ENCODE assay signal across 8 mouse cellular contexts in the genomic region with DNA sequence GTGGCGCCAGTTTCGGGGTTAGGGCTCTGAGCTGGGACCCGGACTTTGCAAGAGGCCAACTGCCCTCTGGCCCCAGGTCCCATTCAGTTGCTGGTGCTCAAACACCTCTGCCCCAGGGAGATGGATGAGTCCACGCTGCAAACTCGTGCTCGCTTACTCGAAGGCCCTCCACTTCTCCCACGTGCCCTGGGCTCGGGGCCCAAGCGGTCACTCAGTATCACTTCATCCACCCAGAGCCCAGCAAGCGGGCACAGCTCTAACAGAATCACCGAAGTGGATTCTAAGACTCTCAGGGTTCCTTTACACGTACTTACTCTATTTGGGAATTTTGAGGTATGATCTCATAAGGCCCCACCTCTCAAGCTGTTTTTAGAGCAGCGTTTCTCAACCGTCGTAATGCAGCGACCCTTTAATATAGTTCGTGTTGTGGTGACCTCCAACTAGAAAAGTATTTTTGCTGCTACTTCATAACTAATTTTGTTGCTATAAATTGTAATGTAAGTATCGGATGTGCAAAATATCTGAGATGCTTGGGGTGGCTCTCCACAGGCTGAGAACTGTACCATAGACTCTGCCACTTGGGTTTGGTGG. TPM values are rescaled to one million over a fixed set of nuclear protein-coding genes. Genes with fewer than 3 reads are reported as not detected.
A peak's percentile ranks its signal among the peaks of the same experiment; 100 is the strongest.
DNase-seq lines count a peak whose midpoint lies in the region; ATAC-seq and TF ChIP-seq lines count a peak whose summit lies in the region.

No protein-coding gene starts in this region.

- H3K36me3 ChIP-seq in spleen, adult 2 months (ENCODE audit: control insufficient read depth, insufficient read depth, low read length) = no peaks in the 10 kb centered on the region
- no peaks in the 10 kb centered on the region for H3K36me3 ChIP-seq in intestine, embryonic 15.5 days
- no peaks in the 10 kb centered on the region for H3K36me3 ChIP-seq in lung, embryonic 16.5 days (ENCODE audit: control insufficient read depth, insufficient read depth, low read length)
- peaks cover 7% of the 10 kb centered on the region; the same call in 1 of the 2 replicates for H3K36me3 ChIP-seq in small intestine, adult 2 months (ENCODE audit: control insufficient read depth, insufficient read depth, low read length)

- TF ChIP-seq CTCF in spleen, adult 2 months (IDR thresholded peaks at IDR 0.05; ENCODE audit: extremely low read depth, insufficient read depth, insufficient read length, insufficient replicate concordance) = no peak
- no peak; the same call in 1 of the 2 replicates for TF ChIP-seq CTCF in small intestine, adult 2 months (IDR thresholded peaks at IDR 0.05; ENCODE audit: extremely low read depth, insufficient read length, insufficient replicate concordance, low read depth, low read length)

- DNase-seq in adrenal gland, postnatal 10 days = peak; percentile 72
- DNase-seq in adrenal gland, postnatal 4 days (ENCODE audit: low spot score in 2 of 2) = no peak
- no peak for DNase-seq in spleen, adult 2 months (ENCODE audit: low read depth in 1 of 2, low spot score in 2 of 2)
- no peak for DNase-seq in spleen, adult 18-20 months
- no peak for DNase-seq in thymus, postnatal 4 days

- peak overlapping the region; percentile 99 for H3K4me3 ChIP-seq in spleen, adult 2 months (ENCODE audit: extremely low read depth, insufficient read depth, insufficient read length)
- H3K4me3 ChIP-seq in intestine, embryonic 15.5 days (replicated peaks) = peak overlapping the region; percentile 89
- H3K4me3 ChIP-seq in lung, embryonic 16.5 days (ENCODE audit: low read length) = peak overlapping the region; percentile 99
- peak overlapping the region; percentile 87 for H3K4me3 ChIP-seq in small intestine, adult 2 months (ENCODE audit: low read depth, low read length)

- peak overlapping the region; percentile 86 for H3K4me2 ChIP-seq in intestine, embryonic 15.5 days (replicated peaks)
- H3K4me2 ChIP-seq in lung, embryonic 16.5 days (ENCODE audit: low read depth, low read length) = peak overlapping the region; percentile 91

- peak overlapping the region; percentile 95 for H3K9ac ChIP-seq in intestine, embryonic 15.5 days
- H3K9ac ChIP-seq in lung, embryonic 16.5 days (ENCODE audit: low read length) = peak overlapping the region; percentile 97

- no peak for TF ChIP-seq POLR2A in spleen, adult 2 months (IDR thresholded peaks at IDR 0.05; ENCODE audit: low read depth, low read length)
- TF ChIP-seq POLR2A in small intestine, adult 2 months (IDR thresholded peaks at IDR 0.05; ENCODE audit: low read depth, low read length) = peak; percentile 55; the same call in 1 of the 2 replicates

- no peaks in the 10 kb centered on the region for H3K27me3 ChIP-seq in spleen, adult 2 months (ENCODE audit: control insufficient read depth, insufficient read depth, low read length)
- no peaks in the 10 kb centered on the region for H3K27me3 ChIP-seq in intestine, embryonic 15.5 days (replicated peaks)
- H3K27me3 ChIP-seq in lung, embryonic 16.5 days (ENCODE audit: control insufficient read depth, insufficient read depth, low read depth, low read length) = no peaks in the 10 kb centered on the region
- no peaks in the 10 kb centered on the region for H3K27me3 ChIP-seq in small intestine, adult 2 months (ENCODE audit: control insufficient read depth, insufficient read depth, low read length)

- H3K4me1 ChIP-seq in spleen, adult 2 months (ENCODE audit: control insufficient read depth, insufficient read depth, insufficient read length) = peaks cover 5% of the 10 kb centered on the region
- H3K4me1 ChIP-seq in intestine, embryonic 15.5 days (replicated peaks) = peaks cover 8% of the 10 kb centered on the region; the same call in 1 of the 2 replicates
- peaks cover 36% of the 10 kb centered on the region for H3K4me1 ChIP-seq in lung, embryonic 16.5 days (replicated peaks; ENCODE audit: control insufficient read depth, insufficient read depth, low read length)
- peaks cover 22% of the 10 kb centered on the region for H3K4me1 ChIP-seq in small intestine, adult 2 months (ENCODE audit: control insufficient read depth, insufficient read depth, insufficient read length, low read length)

- no peak for ATAC-seq in intestine, embryonic 15.5 days
- peak; percentile 2; the same call in 1 of the 2 replicates for ATAC-seq in lung, embryonic 16.5 days (ENCODE audit: low read depth)

- WGBS in spleen, adult 2 months = 11% methylated on average over 19 of the region's 19 CpGs
- WGBS in intestine, embryonic 15.5 days = 10% methylated on average over 19 of the region's 19 CpGs
- 7% methylated on average over 19 of the region's 19 CpGs for WGBS in lung, embryonic 16.5 days
- 7% methylated on average over 19 of the region's 19 CpGs for whole genome bisulfite sequencing in small intestine, adult 2 months

- H3K27ac ChIP-seq in spleen, adult 2 months (ENCODE audit: insufficient read depth, low read length) = peak overlapping the region; percentile 94
- H3K27ac ChIP-seq in intestine, embryonic 15.5 days = peak overlapping the region; percentile 98
- H3K27ac ChIP-seq in lung, embryonic 16.5 days (ENCODE audit: low read length) = peak overlapping the region; percentile 99
- peak overlapping the region; percentile 99 for H3K27ac ChIP-seq in small intestine, adult 2 months (ENCODE audit: insufficient read depth, low read depth, low read length)

- no peaks in the 10 kb centered on the region for H3K9me3 ChIP-seq in intestine, embryonic 15.5 days
- 0 out of 2 replicates have a peak, but pooled peaks cover 5% of the 10 kb centered on the region for H3K9me3 ChIP-seq in lung, embryonic 16.5 days (ENCODE audit: control insufficient read depth, low read length)

RNA-seq across cellular contexts. Expression of gene Nfe2l2, which starts 0.8 kb away (rescaled TPM):
- total RNA-seq in adrenal gland, postnatal 10 days (2021) = 10 to 100 TPM; 79.2 to 94.0 TPM
- total RNA-seq in adrenal gland, postnatal 4 days (2021) = 10 to 100 TPM; 71.3 to 80.4 TPM
- 20.0 and 23.9 TPM in 2 replicates for polyA plus RNA-seq in spleen, adult 2 months (2012; rRNA removed)
- polyA plus RNA-seq in intestine, embryonic 15.5 days (2015; fragmentation: Nextera tagmentation; extraction: Ambion mirVana) = 89.3 and 93.6 TPM in 2 replicates
- 134 and 137 TPM in 2 replicates for polyA plus RNA-seq in lung, embryonic 16.5 days (2015; fragmentation: Nextera tagmentation; extraction: Ambion mirVana)
- 42.5 and 62.5 TPM in 2 replicates for polyA plus RNA-seq in small intestine, adult 2 months (2012; rRNA removed)

RNA-seq across cellular contexts. Expression of gene Hnrnpa3, which starts 46.2 kb away (rescaled TPM):
- 100 to 1,000 TPM; 358 to 456 TPM for total RNA-seq in adrenal gland, postnatal 10 days (2021)
- total RNA-seq in adrenal gland, postnatal 4 days (2021) = 100 to 1,000 TPM; 525 to 570 TPM
- polyA plus RNA-seq in spleen, adult 2 months (2012; rRNA removed) = 12.4 and 15.7 TPM in 2 replicates
- 280 and 299 TPM in 2 replicates for polyA plus RNA-seq in intestine, embryonic 15.5 days (2015; fragmentation: Nextera tagmentation; extraction: Ambion mirVana)
- 298 and 346 TPM in 2 replicates for polyA plus RNA-seq in lung, embryonic 16.5 days (2015; fragmentation: Nextera tagmentation; extraction: Ambion mirVana)
- polyA plus RNA-seq in small intestine, adult 2 months (2012; rRNA removed) = 4.4 and 9.0 TPM in 2 replicates

Comparison
In these comparisons a context has a peak if more than half of its experiments do, and no peak if none do; other contexts are left out.
1. RNA of gene Hnrnpa3, which starts 46.2 kb away (polyA plus RNA-seq): 298 to 346 TPM in lung, embryonic 16.5 days and 280 to 299 TPM in intestine, embryonic 15.5 days; 12.4 to 15.7 TPM in spleen, adult 2 months and 4.4 to 9.0 TPM in small intestine, adult 2 months; every median in the first group is over 10 times any median in the second.
2. Peak in every context shown above with its lines, with median percentiles within 50 percentile points of each other: H3K27ac ChIP-seq and H3K4me3 ChIP-seq.